Mouse (Mus musculus) liver, embryonic 15.5 days (tissue): ENCODE results near the gene Olfr1302. TPM values are rescaled to one million over a fixed set of nuclear protein-coding genes. Genes with fewer than 3 reads are reported as not detected.

Experiments
- ATAC-seq: fragments of 200-750 bp; cut with Nextera tagmentation; 2 replicates; pipeline ENCODE4 v1.8.0; 2017; ENCODE audit warnings: moderate number of reproducible peaks, mild to moderate bottlenecking, moderate library complexity; ENCODE audit not compliant: insufficient read depth
- H3K27ac ChIP-seq: fragments of 300-500 bp; sonication (generic); replicated peaks from 2 replicates; pipeline ENCODE4 v1.5.1; 2015; ENCODE audit warnings: mild to moderate bottlenecking, inconsistent platforms
- H3K27me3 ChIP-seq: fragments of 300-500 bp; sonication (generic); 2 replicates; pipeline ENCODE4 v1.6.1; 2015; ENCODE audit warnings: mild to moderate bottlenecking, inconsistent platforms
- H3K36me3 ChIP-seq: fragments of 300-500 bp; sonication (generic); replicated peaks from 2 replicates; pipeline ENCODE4 v1.6.1; 2015; ENCODE audit warnings: moderate library complexity, mild to moderate bottlenecking, inconsistent platforms
- H3K4me1 ChIP-seq: fragments of 300-500 bp; sonication (generic); replicated peaks from 2 replicates; pipeline ENCODE4 v1.6.1; 2015; ENCODE audit warnings: inconsistent platforms
- H3K4me2 ChIP-seq: fragments of 300-500 bp; sonication (generic); 2 replicates; pipeline ENCODE4 v1.6.1; 2015; ENCODE audit warnings: moderate library complexity, mild to moderate bottlenecking, inconsistent platforms
- H3K4me3 ChIP-seq: fragments of 300-500 bp; sonication (generic); replicated peaks from 2 replicates; pipeline ENCODE4 v1.5.1; 2015; ENCODE audit warnings: mild to moderate bottlenecking, inconsistent platforms
- H3K9ac ChIP-seq: fragments of 300-500 bp; sonication (generic); 2 replicates; pipeline ENCODE4 v1.6.1; 2015; ENCODE audit warnings: moderate library complexity, mild to moderate bottlenecking, inconsistent platforms
- H3K9me3 ChIP-seq: fragments of 300-500 bp; sonication (generic); replicated peaks from 2 replicates; pipeline ENCODE4 v1.6.1; 2016; ENCODE audit warnings: inconsistent platforms
- WGBS: fragments of 180-500 bp; shearing (Covaris S2); methylation state at CpG from one replicate; pipeline ENCODE4 v1.1.7; 2015; ENCODE audit warnings: mixed read lengths; ENCODE audit not compliant: insufficient replicate concordance; 5-methylcytosine and 5-hydroxymethylcytosine counted together
- polyA plus RNA-seq: library from polyadenylated mRNA; unstranded; fragments of >200 nt; fragmentation: Nextera tagmentation; extraction: Ambion mirVana; gene quantifications from 2 replicates; pipeline ENCODE4 v1.2.1, GENCODE M21; 2015

Olfr1302 gene
- polyA plus RNA-seq, result not detected in 2 replicates

- H3K4me3 ChIP-seq, result no peak within 1 kb of the TSS
- no peak within 1 kb of the TSS for H3K4me2 ChIP-seq
- ATAC-seq, result no peak
- no peak within 1 kb of the TSS for H3K27ac ChIP-seq
- no peaks in the 10 kb centered on the region for H3K27me3 ChIP-seq
- WGBS, result 42% methylated on average over 2 of the region's 2 CpGs
- no peak within 1 kb of the TSS for H3K9ac ChIP-seq
- no peaks in the 10 kb centered on the region for H3K9me3 ChIP-seq
- no peaks in the 10 kb centered on the region for H3K36me3 ChIP-seq
- no peaks in the 10 kb centered on the region for H3K4me1 ChIP-seq
Observed at GRCm38 (mm10) chr2:111777129-111777528, at the start of gene Olfr1302. Gene Olfr1302, plus strand, starts transcription at chr2:111777429.

- Histone ChIP-seq H3K9me3 (no peaks in the 10 kb centered on the region), H3K27ac (no peak within 1 kb of the TSS), H3K9ac (no peak within 1 kb of the TSS), H3K27me3 (no peaks in the 10 kb centered on the region), H3K4me3 (no peak within 1 kb of the TSS), H3K36me3 (no peaks in the 10 kb centered on the region), H3K4me1 (no peaks in the 10 kb centered on the region), H3K4me2 (no peak within 1 kb of the TSS)
- 57% methylated on average over 3 of the region's 3 CpGs for WGBS
- ATAC-seq, result no peak
Observed at GRCm38 (mm10) chr2:111750706-111751105, 26.5 kb upstream of the Olfr1302 start, which contains the start of gene Olfr1301. Gene Olfr1301, plus strand, starts transcription at chr2:111751006.

GRCm38 (mm10) chr2:111812936-111813335 lies 35.7 kb downstream of the Olfr1302 start:
- Histone ChIP-seq H3K4me2 (no peak overlapping the region), H3K27ac (no peak overlapping the region)
- no peak for ATAC-seq

GRCm38 (mm10) chr2:111820240-111820639 lies 43.0 kb downstream of the Olfr1302 start, which contains the start of gene Olfr1303:
Gene Olfr1303, minus strand, starts transcription at chr2:111820340.
- Histone ChIP-seq H3K4me2 (no peak within 1 kb of the TSS), H3K9me3 (no peaks in the 10 kb centered on the region), H3K36me3 (no peaks in the 10 kb centered on the region), H3K27ac (no peak within 1 kb of the TSS), H3K27me3 (no peaks in the 10 kb centered on the region), H3K9ac (no peak within 1 kb of the TSS), H3K4me1 (no peaks in the 10 kb centered on the region), H3K4me3 (no peak within 1 kb of the TSS)
- 60% methylated on average over 2 of the region's 2 CpGs for WGBS
- no peak for ATAC-seq

More at GRCm38 (mm10) chr2:111812936-111813335, 35.7 kb downstream of the Olfr1302 start:
- Histone ChIP-seq H3K4me1 (no peaks in the 10 kb centered on the region), H3K9me3 (no peaks in the 10 kb centered on the region), H3K9ac (no peak overlapping the region), H3K36me3 (no peaks in the 10 kb centered on the region), H3K27me3 (no peaks in the 10 kb centered on the region), H3K4me3 (no peak overlapping the region)

Other genes starting within 250 kb of the Olfr1302 start
- not detected in 2 replicates for gene Olfr1294, start 237.1 kb upstream of the Olfr1302 start, polyA plus RNA-seq
- not detected in 2 replicates for gene Olfr1295, start 207.7 kb upstream of the Olfr1302 start, polyA plus RNA-seq
- not detected in 2 replicates for gene Olfr1297, start 150.9 kb upstream of the Olfr1302 start, polyA plus RNA-seq
- not detected in 2 replicates for gene Olfr1298, start 128.2 kb upstream of the Olfr1302 start, polyA plus RNA-seq
- gene Olfr1299, start 116.0 kb upstream of the Olfr1302 start, polyA plus RNA-seq, result not detected in 2 replicates
- not detected in 2 replicates for gene Olfr1301, start 26.4 kb upstream of the Olfr1302 start, polyA plus RNA-seq
- not detected in 2 replicates for gene Olfr1303, start 42.9 kb downstream of the Olfr1302 start, polyA plus RNA-seq
- not detected in 2 replicates for gene Olfr1305, start 99.7 kb downstream of the Olfr1302 start, polyA plus RNA-seq
- gene Olfr1306, start 138.8 kb downstream of the Olfr1302 start, polyA plus RNA-seq, result not detected in 2 replicates
- not detected in 2 replicates for gene Olfr1307, start 172.0 kb downstream of the Olfr1302 start, polyA plus RNA-seq
- not detected in 2 replicates for gene Olfr1308, start 187.5 kb downstream of the Olfr1302 start, polyA plus RNA-seq
- gene Olfr1309, start 212.9 kb downstream of the Olfr1302 start, polyA plus RNA-seq, result not detected in 2 replicates
- not detected in 2 replicates for gene Olfr1310, start 235.3 kb downstream of the Olfr1302 start, polyA plus RNA-seq
- gene Olfr1311, start 247.0 kb downstream of the Olfr1302 start, polyA plus RNA-seq, result not detected in 2 replicates